Mouse (Mus musculus) cerebellum, postnatal 10 days (tissue): ENCODE measurements at regions not wholly inside any gene's neighbourhood (a gene's known extent, or its start where the extent isn't known, plus 50 kb on each side); places are given as distances from the start of the nearest gene placed in this dataset.
"Not testable (repeated sequence)": the region's sequence is repeated elsewhere in the genome, so short reads cannot be mapped to it uniquely, and the experiment has no call there.

Source experiments
- DNase-seq, 2 experiments: peaks; one replicate each; pipeline ENCODE4 v3.0.0; 2021; ENCODE audit warnings: mixed read lengths in 2 of 2

DNA sequence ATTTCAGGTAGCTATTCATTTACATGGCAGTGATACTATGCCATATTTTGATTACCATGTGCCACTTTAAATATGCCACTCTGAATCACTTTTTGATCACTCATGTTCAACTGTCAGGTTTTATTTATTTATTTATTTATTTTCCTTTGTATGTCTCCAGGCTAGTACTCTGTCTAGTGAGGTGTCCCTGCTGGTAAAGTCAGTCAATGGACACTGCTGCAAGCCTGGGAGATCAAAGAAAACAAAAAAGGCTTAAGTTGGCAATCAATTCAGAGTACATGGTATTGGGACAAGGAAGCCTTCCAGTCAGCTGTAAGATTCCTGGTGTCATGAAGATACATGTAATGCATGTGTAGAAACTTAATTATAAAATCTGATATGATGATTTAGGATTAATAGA is 473.5 kb upstream of the Pcdh9 start:
- no peak for DNase-seq

DNA sequence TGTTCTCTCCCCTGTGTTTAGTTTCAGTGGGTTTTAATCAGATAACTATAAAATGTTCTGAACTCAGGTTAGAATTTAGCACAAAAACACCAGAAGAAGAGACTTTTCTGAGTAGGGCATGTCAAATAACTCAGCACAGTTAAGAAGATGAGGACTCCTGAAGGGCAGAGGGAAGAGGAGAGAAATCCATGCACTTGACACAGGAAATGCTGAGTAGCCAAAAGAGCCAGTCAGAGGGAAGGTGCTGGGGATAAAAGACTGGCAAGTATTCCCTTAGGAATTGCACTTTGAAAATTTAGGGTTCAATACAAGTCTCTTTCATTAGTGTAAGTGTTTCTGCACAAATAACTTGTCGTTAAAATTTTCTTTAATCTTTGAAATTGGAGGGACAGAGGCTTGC is 472.4 kb upstream of the Pcdh9 start:
- DNase-seq = no peak

DNA sequence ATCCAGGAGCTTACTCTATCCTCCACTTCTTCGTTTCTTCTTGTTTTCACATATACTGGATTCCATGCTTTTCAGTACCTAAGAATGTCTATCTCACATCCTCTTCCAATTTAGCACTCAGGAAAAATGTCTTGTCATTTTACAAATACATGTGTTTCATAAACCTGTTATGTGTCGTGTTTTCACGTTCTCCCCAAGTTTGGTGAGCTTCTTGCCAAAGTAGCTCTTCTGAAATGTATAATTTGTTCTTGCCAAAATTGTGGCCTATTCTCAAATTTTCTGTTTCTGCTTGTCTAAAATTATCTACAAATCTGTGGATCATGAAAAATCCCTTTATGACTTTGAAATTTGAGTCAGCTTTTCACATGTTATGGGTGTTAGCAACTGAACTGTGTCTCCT is 450.1 kb upstream of the Pcdh9 start:
- DNase-seq = no peak

DNA sequence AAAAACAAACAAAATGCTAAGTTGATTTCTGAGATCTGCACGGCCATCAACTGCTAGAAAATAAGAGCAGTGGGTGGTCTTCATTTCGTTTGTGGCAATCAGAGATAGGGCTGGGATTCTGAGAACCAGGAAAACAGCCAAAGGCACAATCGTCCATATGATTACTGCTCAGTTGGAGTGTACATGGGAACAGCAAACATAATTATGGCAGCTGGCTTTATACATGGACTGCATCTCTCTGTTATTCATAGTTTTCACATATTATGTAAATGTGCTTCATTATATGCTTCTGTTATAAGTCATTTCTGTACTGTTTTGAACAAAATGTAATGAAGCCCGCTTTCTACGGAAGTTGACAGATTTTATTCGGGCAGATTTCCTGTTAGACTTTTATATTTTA is 418.8 kb upstream of the Pcdh9 start:
- DNase-seq = peak; percentile 2 to 3

DNA sequence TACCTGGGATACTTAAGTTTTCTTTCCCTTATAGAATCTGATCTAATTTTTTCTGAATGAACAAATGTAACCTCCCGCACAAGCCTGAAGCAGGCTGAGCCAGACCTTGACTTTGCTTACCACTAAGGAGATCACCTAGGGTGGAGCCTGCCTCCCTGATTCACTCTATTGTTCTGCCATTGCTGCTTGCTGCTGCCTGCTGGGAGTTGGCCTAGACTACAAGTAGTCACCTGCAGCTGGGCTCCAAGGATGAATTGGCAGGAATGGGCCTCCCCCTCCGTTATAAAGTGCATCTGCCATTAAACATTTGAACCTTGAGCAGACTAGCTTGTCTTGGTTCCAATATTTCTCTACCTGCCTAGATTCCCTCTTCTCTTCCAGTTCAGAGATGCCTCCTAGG is 415.1 kb upstream of the Pcdh9 start:
- not testable (repeated sequence) for DNase-seq

DNA sequence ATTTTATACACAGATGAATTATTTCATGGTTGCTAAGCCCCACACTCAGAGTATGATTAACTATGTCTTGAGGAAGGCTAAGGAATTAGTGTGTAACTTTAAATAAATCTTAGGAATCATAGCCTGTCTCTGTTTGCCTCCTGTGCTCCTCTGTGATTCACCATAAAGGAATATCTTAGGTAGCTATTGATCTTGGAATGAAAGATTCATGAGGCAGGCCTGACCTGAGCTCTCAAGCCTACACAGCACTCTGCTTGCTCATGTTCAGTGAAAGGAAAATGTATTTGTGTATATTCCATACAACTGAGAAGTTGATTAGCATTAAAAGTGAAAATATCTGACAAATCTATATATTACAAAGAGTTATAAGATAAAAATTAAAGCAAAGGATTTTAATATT is 403.8 kb upstream of the Pcdh9 start:
- DNase-seq = no peak
